Mouse (Mus musculus): ENCODE results near the gene Mvp.

DNA sequence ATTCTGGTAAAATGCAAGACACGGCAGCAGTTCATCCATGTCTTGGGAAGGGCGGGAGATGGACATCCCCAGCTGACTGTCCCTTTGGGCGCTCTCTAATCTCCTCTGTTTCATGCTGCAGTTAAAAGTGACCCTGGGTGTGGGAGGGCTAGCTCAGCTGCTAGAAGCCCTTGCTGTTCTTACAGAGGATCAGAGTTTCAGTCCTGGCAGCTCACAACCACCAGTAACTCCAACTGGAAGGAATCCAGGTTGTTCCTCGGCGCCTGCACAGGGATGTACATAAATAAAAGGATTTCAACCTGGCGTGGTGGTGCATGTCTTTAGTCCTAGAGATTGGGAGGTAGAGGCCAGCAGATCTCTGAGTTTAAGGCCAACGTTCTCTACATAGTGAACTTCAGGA is 31.3 kb downstream of the Mvp start:
- no peak for TF ChIP-seq CTCF (conservative IDR thresholded peaks at IDR 0.05; ENCODE audit: insufficient read depth, insufficient read length, low read depth, low read length)
- no peak for TF ChIP-seq POLR2A (IDR thresholded peaks at IDR 0.05; ENCODE audit: low read depth, low read length)
